Mouse (Mus musculus) cerebellum, adult 8-10 months (tissue): ENCODE results near the gene Pdcd1lg2.

Experiments used
- DNase-seq: peaks from one replicate; pipeline ENCODE4 v3.0.0; 2022

Gene Pdcd1lg2

GRCm38 (mm10) chr19:29501106-29501505 is 90.4 kb downstream of the Pdcd1lg2 start:
- DNase-seq = no peak

- peak; percentile 70 for DNase-seq
Measured at GRCm38 (mm10) chr19:29501507-29501906, 90.8 kb downstream of the Pdcd1lg2 start.

GRCm38 (mm10) chr19:29504131-29504530 is 93.4 kb downstream of the Pdcd1lg2 start:
- no peak for DNase-seq

GRCm38 (mm10) chr19:29505617-29506016 is 94.9 kb downstream of the Pdcd1lg2 start:
- DNase-seq = no peak

- no peak for DNase-seq
Measured at GRCm38 (mm10) chr19:29508208-29508607, 97.5 kb downstream of the Pdcd1lg2 start.

GRCm38 (mm10) chr19:29509857-29510256 is 99.1 kb downstream of the Pdcd1lg2 start:
- no peak for DNase-seq

GRCm38 (mm10) chr19:29511826-29512225 is 101.1 kb downstream of the Pdcd1lg2 start:
- no peak for DNase-seq

- no peak for DNase-seq
Measured at GRCm38 (mm10) chr19:29513111-29513766, 102.5 kb downstream of the Pdcd1lg2 start.

GRCm38 (mm10) chr19:29514130-29514529 is 103.4 kb downstream of the Pdcd1lg2 start:
- no peak for DNase-seq

GRCm38 (mm10) chr19:29515386-29515785 is 104.7 kb downstream of the Pdcd1lg2 start:
- DNase-seq = no peak

- DNase-seq = no peak
Measured at GRCm38 (mm10) chr19:29515991-29516390, 105.3 kb downstream of the Pdcd1lg2 start.

- no peak for DNase-seq
Measured at GRCm38 (mm10) chr19:29518409-29518808, 107.7 kb downstream of the Pdcd1lg2 start.

GRCm38 (mm10) chr19:29518922-29519321 is 108.2 kb downstream of the Pdcd1lg2 start:
- DNase-seq = no peak
